Mouse (Mus musculus): ENCODE data around the gene Ogdh.
A peak's percentile ranks its signal among the peaks of the same experiment; 100 is the strongest.
"Not testable (repeated sequence)": the region's sequence is repeated elsewhere in the genome, so short reads cannot be mapped to it uniquely, and the experiment has no call there.

Ogdh gene

GRCm38 (mm10) chr11:6367156-6367555, 75.7 kb downstream of the Ogdh start:
- no peak for DNase-seq (ENCODE audit: low spot score)

GRCm38 (mm10) chr11:6367986-6368385, 76.6 kb downstream of the Ogdh start:
- DNase-seq (ENCODE audit: low spot score), result not testable (repeated sequence)

- DNase-seq (ENCODE audit: low spot score), result peak; percentile 57
Measured at GRCm38 (mm10) chr11:6371376-6372155, 80.1 kb downstream of the Ogdh start.

GRCm38 (mm10) chr11:6372784-6373183, 81.4 kb downstream of the Ogdh start:
- DNase-seq (ENCODE audit: low spot score), result no peak

GRCm38 (mm10) chr11:6380916-6381315, 89.5 kb downstream of the Ogdh start:
- DNase-seq (ENCODE audit: low spot score), result no peak

GRCm38 (mm10) chr11:6388126-6388725, 96.8 kb downstream of the Ogdh start:
- no peak for DNase-seq (ENCODE audit: low spot score)

GRCm38 (mm10) chr11:6388726-6389413, 97.4 kb downstream of the Ogdh start, which contains the start of gene Zmiz2:
TSS of gene Zmiz2 (plus strand) at chr11:6389074.
- DNase-seq (ENCODE audit: low spot score), result peak; percentile 91

- no peak for DNase-seq (ENCODE audit: low spot score)
Measured at GRCm38 (mm10) chr11:6389483-6389921, 98.1 kb downstream of the Ogdh start.

- no peak for DNase-seq (ENCODE audit: low spot score)
Measured at GRCm38 (mm10) chr11:6390376-6391053, 99.1 kb downstream of the Ogdh start.

- no peak for DNase-seq (ENCODE audit: low spot score)
Measured at GRCm38 (mm10) chr11:6391516-6392276, 100.3 kb downstream of the Ogdh start.

- DNase-seq (ENCODE audit: low spot score), result no peak
Measured at GRCm38 (mm10) chr11:6392857-6393256, 101.4 kb downstream of the Ogdh start.

- DNase-seq (ENCODE audit: low spot score), result no peak
Measured at GRCm38 (mm10) chr11:6393866-6394265, 102.4 kb downstream of the Ogdh start.

- no peak for DNase-seq (ENCODE audit: low spot score)
Measured at GRCm38 (mm10) chr11:6395565-6395964, 104.1 kb downstream of the Ogdh start.

- no peak for DNase-seq (ENCODE audit: low spot score)
Measured at GRCm38 (mm10) chr11:6398141-6398540, 106.7 kb downstream of the Ogdh start.

- DNase-seq (ENCODE audit: low spot score), result peak; percentile 54
Measured at GRCm38 (mm10) chr11:6402515-6403510, 111.4 kb downstream of the Ogdh start.

- DNase-seq (ENCODE audit: low spot score), result no peak
Measured at GRCm38 (mm10) chr11:6403830-6404405, 112.5 kb downstream of the Ogdh start.

- DNase-seq (ENCODE audit: low spot score), result peak; percentile 44
Measured at GRCm38 (mm10) chr11:6404699-6405566, 113.5 kb downstream of the Ogdh start.

GRCm38 (mm10) chr11:6405591-6406081, 114.2 kb downstream of the Ogdh start:
- DNase-seq (ENCODE audit: low spot score), result no peak
